Mouse (Mus musculus) heart, postnatal 0 days (tissue): ENCODE data around the gene Xxylt1.

Source experiments
- CTCF ChIP-seq: IDR thresholded peaks from 2 replicates; pipeline ENCODE4 v1.5.1; 2016; ENCODE audit warnings: antibody characterized with exemption, control low read depth, low read depth
- EP300 ChIP-seq: IDR thresholded peaks from 2 replicates; pipeline ENCODE4 v1.6.1; 2016; ENCODE audit warnings: antibody characterized with exemption, low read depth

DNA sequence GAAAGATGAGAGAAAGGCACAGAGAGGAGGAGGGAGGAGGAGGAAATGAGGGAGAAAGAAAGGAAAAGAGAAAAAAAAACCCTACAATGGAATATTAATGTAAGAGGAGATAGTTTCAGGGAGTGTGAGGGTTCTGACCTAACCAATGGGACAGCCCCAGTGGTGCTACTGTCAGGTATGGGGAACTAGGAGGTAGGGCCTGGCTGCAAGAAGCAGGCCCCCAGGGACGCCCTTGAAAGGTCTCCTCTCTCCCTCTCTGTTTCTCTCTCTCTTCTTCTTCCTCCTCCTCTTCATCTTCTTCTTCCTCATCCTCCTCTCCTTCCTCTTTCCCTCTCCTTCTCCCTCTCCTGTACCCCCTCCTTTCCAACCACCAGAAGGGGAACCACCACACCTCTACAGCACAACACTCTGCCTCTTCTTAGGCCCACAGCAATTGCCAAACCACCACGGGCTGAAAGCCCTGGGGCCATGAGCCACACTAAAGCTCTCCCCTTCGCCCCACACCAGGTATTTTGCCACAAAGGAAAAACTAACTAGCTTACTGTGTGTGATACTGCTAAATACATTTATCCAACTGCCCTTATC is 6.8 kb downstream of the Xxylt1 start:
- TF ChIP-seq CTCF (no peak), EP300 (no peak)
